Mouse (Mus musculus) gastrocnemius, postnatal 14 days (tissue): Measurements from ENCODE around the gene Mical2. TPM values are rescaled to one million over a fixed set of nuclear protein-coding genes. Genes with fewer than 3 reads are reported as not detected.
A peak's percentile ranks its signal among the peaks of the same experiment; 100 is the strongest.

ENCODE experiments used
- DNase-seq: peaks from one replicate; pipeline ENCODE4 v3.0.0; 2021; ENCODE audit warnings: mixed read lengths
- intact Hi-C: fragments of 180-260 bp; cut with DNase I; formaldehyde crosslinking; loops from one replicate; pipeline ENCODE4 v1.15.1; 2025; ENCODE audit warnings: low total_unique reads
- total RNA-seq, 2 experiments: library from RNA; stranded (reverse); gene quantifications; 2 replicates each; pipeline ENCODE4 v1.2.3; 2021

Gene Mical2
- total RNA-seq, 2 experiments from 2014 or later: 86.4 to 106 TPM

DNA sequence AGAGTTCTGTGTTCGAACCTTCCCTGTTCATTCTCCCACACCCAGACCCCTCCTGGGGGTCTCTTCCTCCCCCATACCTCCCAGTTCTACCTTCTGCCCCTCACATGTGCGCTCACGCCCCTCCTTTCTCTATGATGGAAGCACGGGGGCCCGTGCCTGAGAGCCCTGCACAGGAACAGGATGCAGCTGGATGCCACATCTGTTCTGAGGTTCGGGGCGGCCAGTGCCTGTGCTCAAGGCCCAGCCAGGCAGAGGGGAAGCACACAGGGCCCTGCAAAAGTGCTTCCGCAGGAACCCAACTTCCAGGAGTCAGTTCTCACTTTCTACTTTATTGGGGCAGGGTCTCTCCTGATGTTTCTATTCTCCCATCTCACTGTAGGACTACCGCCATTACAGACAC lies 149.4 kb downstream of the Mical2 start:
- intact Hi-C loops: loop anchor here (10.0 kb wide), 1 partner anchor 760 kb away; no protein-coding TSS in a partner anchor

GRCm38 (mm10) chr7:112375900-112376299 lies 150.2 kb downstream of the Mical2 start:
- no peak for DNase-seq
- intact Hi-C loops: loop anchor here (10.0 kb wide), 1 partner anchor 759 kb away; no protein-coding TSS in a partner anchor

More for the DNA sequence above, 149.4 kb downstream of the Mical2 start:
- DNase-seq: no peak

GRCm38 (mm10) chr7:112376611-112377010 lies 151.0 kb downstream of the Mical2 start:
- DNase-seq: no peak
- intact Hi-C loops: loop anchor here (10.0 kb wide), 1 partner anchor 758 kb away; no protein-coding TSS in a partner anchor

GRCm38 (mm10) chr7:112377314-112377713 lies 151.7 kb downstream of the Mical2 start:
- DNase-seq: peak; percentile 79
- intact Hi-C loops: loop anchor here (10.0 kb wide), 1 partner anchor 757 kb away; no protein-coding TSS in a partner anchor

DNA sequence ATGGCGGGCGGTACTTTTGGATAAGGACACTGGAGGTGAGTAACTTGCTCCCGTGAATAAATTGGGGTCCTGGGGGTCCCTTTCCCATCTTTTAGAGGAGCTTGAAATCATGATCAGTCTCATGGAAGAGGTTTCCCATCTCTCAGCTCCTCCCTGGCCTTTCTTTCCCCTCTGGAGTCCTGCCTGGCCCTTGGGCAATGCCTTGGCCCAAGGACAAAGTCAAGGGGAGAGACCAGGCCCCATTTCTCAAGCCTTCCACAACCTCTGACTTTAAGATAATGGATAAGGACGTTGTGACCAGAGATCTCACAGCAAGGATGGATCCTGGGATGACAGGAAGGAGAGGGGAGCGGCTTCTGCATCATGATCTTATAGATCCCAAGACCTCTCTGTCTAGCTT lies 152.4 kb downstream of the Mical2 start:
- intact Hi-C loops: loop anchor here (10.0 kb wide), 1 partner anchor 757 kb away; no protein-coding TSS in a partner anchor

DNA sequence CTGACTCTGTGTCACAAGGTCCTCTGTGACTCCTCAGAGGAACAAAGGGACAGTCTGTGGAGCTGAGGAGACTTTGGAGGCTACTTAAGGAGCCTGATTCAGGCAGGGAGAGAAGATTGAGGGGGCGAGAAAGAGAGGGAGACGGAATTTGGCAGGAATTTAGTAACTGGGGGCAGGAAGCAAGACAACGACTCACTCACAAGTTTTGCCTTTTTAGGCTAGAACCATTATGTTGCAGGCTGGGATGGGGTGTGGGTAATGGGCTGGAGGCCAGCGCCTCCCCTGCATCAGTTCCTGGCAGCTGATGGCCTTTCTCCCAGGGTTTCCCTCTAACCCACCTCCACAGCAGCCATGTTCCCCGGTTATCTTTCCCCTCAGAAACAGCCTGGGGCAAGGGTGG lies 152.8 kb downstream of the Mical2 start:
- no peak for DNase-seq
- intact Hi-C loops: loop anchor here (10.0 kb wide), 1 partner anchor 756 kb away; no protein-coding TSS in a partner anchor

More for the DNA sequence above, 152.4 kb downstream of the Mical2 start:
- DNase-seq: no peak

GRCm38 (mm10) chr7:112386521-112386920 lies 160.9 kb downstream of the Mical2 start:
- DNase-seq: no peak
- intact Hi-C loops: no loop called here

GRCm38 (mm10) chr7:112387876-112388275 lies 162.2 kb downstream of the Mical2 start:
- no peak for DNase-seq

DNA sequence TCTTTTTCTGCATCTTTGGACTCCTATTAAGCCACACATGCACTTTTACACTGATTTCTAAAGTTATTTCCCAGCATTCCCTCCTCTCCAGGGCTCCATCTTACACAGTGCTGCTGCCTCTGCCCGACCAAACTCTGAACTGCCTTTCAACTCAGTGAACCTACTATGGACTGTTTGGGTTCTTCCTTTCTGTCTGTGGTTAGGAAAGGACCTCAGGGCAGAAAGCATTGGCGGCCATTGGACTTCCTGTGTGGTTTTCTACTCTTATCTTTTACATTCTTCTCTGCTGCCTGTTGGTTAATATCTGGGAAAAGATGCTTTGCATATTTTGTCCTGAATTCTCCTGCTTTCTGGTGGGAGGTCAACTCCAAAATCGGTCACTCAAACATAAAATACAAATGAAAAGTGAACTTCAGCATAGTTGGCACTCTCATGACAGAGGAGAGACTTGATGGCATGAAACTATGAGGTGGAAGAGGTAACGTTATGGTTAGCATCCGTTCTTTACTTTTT lies 162.8 kb downstream of the Mical2 start:
- DNase-seq: no peak
- intact Hi-C loops: no loop called here

More at GRCm38 (mm10) chr7:112387876-112388275, 162.2 kb downstream of the Mical2 start:
- intact Hi-C loops: no loop called here

- intact Hi-C loops: no loop called here
- no peak for DNase-seq
Measured at GRCm38 (mm10) chr7:112389611-112390251, 164.1 kb downstream of the Mical2 start.

- intact Hi-C loops: no loop called here
- no peak for DNase-seq
Measured at GRCm38 (mm10) chr7:112390252-112390936, 164.7 kb downstream of the Mical2 start.

GRCm38 (mm10) chr7:112390937-112391605 lies 165.4 kb downstream of the Mical2 start:
- intact Hi-C loops: no loop called here
- DNase-seq: no peak

DNA sequence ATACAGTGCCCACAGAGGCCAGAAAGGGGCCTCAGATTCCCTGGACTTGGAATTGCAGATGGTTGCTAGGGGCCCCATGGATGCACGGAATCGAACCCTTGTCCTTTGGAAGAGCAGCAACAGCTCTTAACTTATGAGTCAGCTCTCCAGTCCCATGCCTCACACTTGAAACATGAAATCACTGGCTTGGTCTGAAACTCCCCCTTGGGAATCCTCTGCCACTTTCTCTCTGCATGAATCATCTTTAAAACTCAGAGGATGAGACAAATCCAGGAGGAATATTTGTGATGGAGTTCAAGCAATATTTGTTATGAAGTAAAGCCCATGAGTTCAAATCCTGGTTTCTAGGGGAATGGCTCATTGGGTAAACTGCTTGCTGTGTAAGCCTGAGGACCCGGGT lies 172.1 kb downstream of the Mical2 start:
- DNase-seq: no peak
- intact Hi-C loops: loop anchor here (5.0 kb wide), 3 partner anchors 70 to 735 kb away; no protein-coding TSS in a partner anchor

DNA sequence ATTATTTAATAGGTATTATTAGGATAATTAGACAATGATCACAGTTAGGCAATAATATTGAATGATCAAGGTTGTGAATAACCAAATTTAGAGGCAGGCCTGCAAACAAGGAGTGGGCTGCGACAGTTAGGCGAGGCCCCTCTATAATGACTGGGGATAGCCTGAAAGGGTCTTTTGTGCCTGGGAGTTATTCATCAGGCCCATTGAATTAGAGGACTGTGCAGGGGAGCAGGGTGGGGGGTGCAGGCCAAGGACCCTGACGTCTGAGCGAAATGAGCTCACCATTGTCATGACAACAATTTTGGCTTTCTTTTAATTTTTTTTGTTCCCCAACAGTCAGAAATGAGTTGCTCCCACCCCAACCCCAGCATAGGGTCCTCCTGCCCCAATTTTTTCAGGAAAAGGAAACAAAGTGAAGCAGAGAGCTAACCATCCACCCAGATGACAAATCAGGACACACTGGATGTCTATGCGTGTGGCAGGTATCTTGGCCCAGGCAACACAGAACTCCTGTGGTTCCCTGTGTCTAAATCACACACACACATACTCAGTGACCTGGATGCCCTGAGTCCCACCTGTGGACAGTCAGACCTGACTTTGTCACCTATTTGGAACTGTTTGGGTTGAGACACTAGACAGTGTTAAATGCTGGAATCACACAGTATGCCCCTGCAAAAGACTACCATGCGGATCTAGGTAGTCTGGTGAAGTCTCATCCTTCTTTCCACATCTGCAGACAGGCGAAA lies 173.9 kb downstream of the Mical2 start:
- intact Hi-C loops: loop anchor here (5.0 kb wide), 3 partner anchors 68 to 733 kb away; no protein-coding TSS in a partner anchor

GRCm38 (mm10) chr7:112400175-112400574 lies 174.5 kb downstream of the Mical2 start:
- intact Hi-C loops: no loop called here
- DNase-seq: peak; percentile 74

More for the DNA sequence above, 173.9 kb downstream of the Mical2 start:
- DNase-seq: no peak

GRCm38 (mm10) chr7:112405061-112405460 lies 179.4 kb downstream of the Mical2 start:
- DNase-seq: no peak
- intact Hi-C loops: no loop called here

- no peak for DNase-seq
- intact Hi-C loops: no loop called here
Measured at GRCm38 (mm10) chr7:112405578-112405977, 179.9 kb downstream of the Mical2 start.

GRCm38 (mm10) chr7:112407597-112407996 lies 181.9 kb downstream of the Mical2 start:
- no peak for DNase-seq
- intact Hi-C loops: no loop called here

DNA sequence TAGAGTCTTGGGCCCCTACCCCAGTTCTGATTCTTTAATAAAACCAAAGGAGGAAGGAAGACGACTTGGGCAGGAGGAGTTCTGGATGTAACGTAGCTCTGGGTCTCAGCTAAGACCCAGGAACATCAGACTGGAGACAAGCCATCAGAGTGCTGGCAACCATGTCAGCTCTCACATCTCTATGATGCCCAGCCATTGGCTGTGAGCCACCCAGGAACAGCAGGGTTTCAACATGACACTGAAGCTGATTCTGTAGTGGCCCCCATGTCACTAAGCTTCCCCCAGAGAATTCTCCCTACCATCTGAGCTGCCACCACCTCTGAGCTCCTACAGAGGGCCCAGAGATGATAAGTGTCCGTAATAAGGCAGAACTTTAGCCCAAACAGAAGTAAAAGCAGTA lies 184.3 kb downstream of the Mical2 start:
- intact Hi-C loops: no loop called here
- DNase-seq: no peak
